Mouse (Mus musculus): Measurements from ENCODE around the gene Dnah9.

DNA sequence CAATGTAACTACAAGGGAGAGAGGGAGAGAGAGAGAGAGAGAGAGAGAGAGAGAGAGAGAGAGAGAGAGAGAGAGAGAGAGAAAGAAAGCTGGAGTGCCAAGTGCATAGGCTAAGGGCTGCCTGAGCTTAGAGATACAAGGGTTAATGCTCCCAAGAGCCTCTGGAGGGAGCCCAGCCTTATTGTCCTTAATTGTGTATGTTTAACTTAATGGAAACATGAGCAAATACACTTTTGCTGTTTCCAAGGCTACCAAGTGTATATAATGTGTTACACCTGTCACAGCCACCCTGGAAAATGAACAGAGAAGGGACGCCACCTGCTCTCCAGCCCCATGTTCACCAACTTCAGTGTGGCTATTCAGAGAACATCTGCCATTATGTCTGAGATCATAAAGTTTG is 142.6 kb downstream of the Dnah9 start:
- TF ChIP-seq POLR2A (IDR thresholded peaks at IDR 0.05; ENCODE audit: low read depth, low read length) (no peak), CTCF (conservative IDR thresholded peaks at IDR 0.05; ENCODE audit: insufficient read depth, insufficient read length, low read depth, low read length) (no peak)

All from kidney, adult 2 months (tissue).